Mouse (Mus musculus) B cell, adult 62 days (primary cell): ENCODE results near the gene Cntn6. TPM values are rescaled to one million over a fixed set of nuclear protein-coding genes. Genes with fewer than 3 reads are reported as not detected.

Source experiments
- total RNA-seq: library from RNA; stranded (reverse); gene quantifications from 4 replicates; pipeline ENCODE4 v1.2.4, GENCODE M21; 2023

The Cntn6 gene
- total RNA-seq, result not detected in 4 replicates

DNA sequence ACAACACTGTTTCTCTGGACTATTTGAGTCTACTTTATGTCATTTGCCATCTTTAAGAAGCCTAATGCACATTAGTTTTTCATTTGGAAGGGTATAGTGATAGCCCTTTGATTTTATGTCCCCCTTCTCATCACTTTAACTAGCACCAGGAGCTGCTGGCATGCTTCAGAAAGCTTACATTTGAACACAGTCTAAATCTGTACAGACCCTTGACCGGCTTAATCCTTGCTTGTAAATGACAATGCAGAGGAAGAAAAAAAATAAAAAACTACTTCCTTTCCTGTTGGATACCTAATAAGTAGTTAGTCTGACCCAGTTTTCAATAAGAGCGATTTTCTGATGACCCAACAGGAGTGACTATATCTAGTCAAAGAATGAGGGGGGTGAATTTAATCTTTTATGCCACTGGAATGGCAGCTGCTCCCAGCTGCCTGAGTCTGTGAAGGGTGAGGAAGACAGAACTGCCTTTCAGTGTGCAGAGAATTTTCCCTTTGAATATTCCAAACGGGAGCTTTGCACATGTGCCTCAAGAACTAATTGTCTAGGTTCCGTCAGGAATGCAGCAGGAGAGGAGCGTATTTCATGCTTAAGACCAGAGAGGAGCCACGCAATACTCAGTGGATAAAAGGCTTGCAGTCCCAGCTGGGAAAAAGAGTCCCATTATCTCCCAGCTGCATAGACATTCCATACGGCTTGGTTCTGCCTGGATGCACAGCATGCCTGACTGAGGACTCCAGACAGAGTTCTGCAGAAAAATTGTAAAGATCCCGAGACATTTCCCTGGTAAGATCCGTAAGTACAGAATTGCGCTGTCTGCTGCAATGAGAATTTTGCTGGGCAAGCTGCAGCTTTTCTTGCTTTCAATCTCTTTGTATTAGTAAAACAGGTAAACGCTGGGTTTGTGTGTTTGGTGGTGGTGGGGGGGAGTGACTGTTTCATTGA, at the start of gene Cntn6:
Gene Cntn6, plus strand, starts transcription at position 301 of the 942 bp plus-strand sequence.

